Mouse (Mus musculus): ENCODE results near the gene Rufy2.
"Not testable (repeated sequence)": the region's sequence is repeated elsewhere in the genome, so short reads cannot be mapped to it uniquely, and the experiment has no call there.

Gene Rufy2

GRCm38 (mm10) chr10:63052011-63052410, 72.0 kb downstream of the Rufy2 start:
- no peak for DNase-seq (ENCODE audit: low read depth)

GRCm38 (mm10) chr10:63053007-63053406, 73.0 kb downstream of the Rufy2 start:
- no peak for DNase-seq (ENCODE audit: low read depth)

GRCm38 (mm10) chr10:63054071-63054470, 74.0 kb downstream of the Rufy2 start:
- DNase-seq (ENCODE audit: low read depth): not testable (repeated sequence)

GRCm38 (mm10) chr10:63054586-63054985, 74.6 kb downstream of the Rufy2 start:
- DNase-seq (ENCODE audit: low read depth): peak; percentile 21

GRCm38 (mm10) chr10:63056966-63057750, 77.1 kb downstream of the Rufy2 start:
- DNase-seq (ENCODE audit: low read depth): no peak

- no peak for DNase-seq (ENCODE audit: low read depth)
Observed at GRCm38 (mm10) chr10:63059862-63060261, 79.8 kb downstream of the Rufy2 start, which contains the start of gene Pbld1. Gene Pbld1, plus strand, starts transcription at chr10:63060162.

GRCm38 (mm10) chr10:63060406-63060805, 80.4 kb downstream of the Rufy2 start:
- no peak for DNase-seq (ENCODE audit: low read depth)

- DNase-seq (ENCODE audit: low read depth): no peak
Observed at GRCm38 (mm10) chr10:63061266-63061665, 81.2 kb downstream of the Rufy2 start.

- no peak for DNase-seq (ENCODE audit: low read depth)
Observed at GRCm38 (mm10) chr10:63062696-63063095, 82.7 kb downstream of the Rufy2 start.

- DNase-seq (ENCODE audit: low read depth): no peak
Observed at GRCm38 (mm10) chr10:63063365-63063764, 83.3 kb downstream of the Rufy2 start.

- DNase-seq (ENCODE audit: low read depth): no peak
Observed at GRCm38 (mm10) chr10:63064516-63064915, 84.5 kb downstream of the Rufy2 start.

- no peak for DNase-seq (ENCODE audit: low read depth)
Observed at GRCm38 (mm10) chr10:63065561-63065960, 85.5 kb downstream of the Rufy2 start.

- peak; percentile 77 for DNase-seq (ENCODE audit: low read depth)
Observed at GRCm38 (mm10) chr10:63065988-63066387, 86.0 kb downstream of the Rufy2 start.
